Mouse (Mus musculus): Measurements from ENCODE around the gene Scn5a. TPM values are rescaled to one million over a fixed set of nuclear protein-coding genes. Genes with fewer than 3 reads are reported as not detected.

Scn5a gene
- polyA plus RNA-seq, 1 experiment from 2014 or later: 0.40 TPM

GRCm38 (mm10) chr9:119473608-119474164 is 105.1 kb downstream of the Scn5a start:
- Histone ChIP-seq H3K9me3 (no peaks in the 10 kb centered on the region), H3K27me3 (replicated peaks) (no peaks in the 10 kb centered on the region), H3K4me1 (no peaks in the 10 kb centered on the region), H3K4me2 (no peak overlapping the region), H3K4me3 (no peak overlapping the region), H3K36me3 (replicated peaks) (no peaks in the 10 kb centered on the region), H3K9ac (no peak overlapping the region), H3K27ac (no peak overlapping the region)
- ATAC-seq (replicated peaks): no peak
- WGBS: 87% methylated on average over 9 of the region's 9 CpGs

- Histone ChIP-seq H3K27ac (no peak overlapping the region), H3K4me3 (no peak overlapping the region), H3K36me3 (replicated peaks) (no peaks in the 10 kb centered on the region), H3K4me1 (no peaks in the 10 kb centered on the region), H3K4me2 (no peak overlapping the region), H3K9ac (no peak overlapping the region), H3K9me3 (no peaks in the 10 kb centered on the region), H3K27me3 (replicated peaks) (no peaks in the 10 kb centered on the region)
- WGBS: 92% methylated on average over 1 of the region's 1 CpGs
- ATAC-seq (replicated peaks): no peak
These were observed 105.8 kb downstream of the Scn5a start for GRCm38 (mm10) chr9:119473011-119473410.

- H3K4me1 ChIP-seq: no peaks in the 10 kb centered on the region
- 86% methylated on average over 11 of the region's 11 CpGs for WGBS
- H3K9ac ChIP-seq: no peak overlapping the region
- no peak overlapping the region for H3K27ac ChIP-seq
- H3K4me2 ChIP-seq: no peak overlapping the region
- no peaks in the 10 kb centered on the region for H3K27me3 ChIP-seq (replicated peaks)
- no peaks in the 10 kb centered on the region for H3K9me3 ChIP-seq
- no peak overlapping the region for H3K4me3 ChIP-seq
- no peaks in the 10 kb centered on the region for H3K36me3 ChIP-seq (replicated peaks)
- ATAC-seq (replicated peaks): no peak
These were observed 106.4 kb downstream of the Scn5a start for GRCm38 (mm10) chr9:119472412-119472918.

DNA sequence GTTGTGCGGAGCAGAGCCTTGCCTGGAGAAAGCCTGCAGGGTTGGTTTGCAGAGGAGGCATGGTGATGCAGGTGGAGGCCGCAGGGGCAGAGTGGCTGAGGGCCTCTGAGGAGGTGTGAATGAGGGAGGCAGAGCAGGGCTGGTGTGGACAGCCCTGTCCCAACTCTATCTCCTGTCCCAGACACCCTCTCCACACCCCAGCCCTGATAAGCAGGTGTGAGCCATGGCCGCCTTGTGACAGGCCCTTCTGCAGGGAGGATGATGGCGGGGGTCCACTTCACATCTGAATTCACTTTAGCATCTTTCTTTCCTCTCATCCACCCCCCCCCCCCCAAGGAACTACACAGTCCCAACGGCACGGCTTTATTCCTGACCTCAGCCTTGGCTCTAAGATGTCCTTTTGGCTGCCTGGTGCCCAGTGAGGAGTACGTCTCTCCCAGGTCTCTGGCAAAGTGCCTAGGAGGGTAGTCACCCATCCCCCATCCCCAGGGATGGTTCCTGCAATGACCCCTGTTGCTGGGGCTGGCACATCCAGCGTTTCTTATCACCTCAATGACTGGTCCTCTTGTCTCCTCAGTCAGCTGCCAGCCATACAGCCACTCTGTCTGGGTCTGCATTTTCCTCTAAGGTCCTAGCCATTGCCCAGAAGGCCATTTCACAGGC is 109.0 kb downstream of the Scn5a start:
- Histone ChIP-seq H3K36me3 (replicated peaks) (0 out of 2 replicates have a peak, but pooled peaks cover 5% of the 10 kb centered on the region), H3K9me3 (no peaks in the 10 kb centered on the region), H3K27ac (no peak overlapping the region), H3K27me3 (replicated peaks) (no peaks in the 10 kb centered on the region), H3K9ac (no peak overlapping the region), H3K4me2 (no peak overlapping the region), H3K4me1 (no peaks in the 10 kb centered on the region), H3K4me3 (no peak overlapping the region)
- 83% methylated on average over 8 of the region's 8 CpGs for WGBS
- no peak for ATAC-seq (replicated peaks)

DNA sequence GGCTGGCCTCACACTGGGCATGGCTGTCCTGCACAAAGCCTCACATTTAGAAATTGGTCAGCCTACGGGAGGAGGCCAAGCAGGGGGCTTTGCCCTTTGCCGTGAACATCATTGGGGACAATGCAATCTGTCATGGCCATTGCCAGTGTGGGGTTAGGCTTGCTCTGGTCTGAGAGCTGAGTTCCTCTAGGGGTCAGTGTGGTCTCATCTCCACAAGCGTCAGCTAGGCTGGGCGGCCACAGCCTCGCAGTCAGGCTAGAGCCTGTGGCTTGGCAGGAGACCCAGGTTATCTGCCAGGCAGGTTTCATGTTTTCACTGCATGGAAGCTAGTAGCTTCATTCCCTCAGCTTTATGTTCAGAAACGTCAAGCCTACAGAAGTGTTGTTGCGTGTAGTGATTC is 113.2 kb downstream of the Scn5a start:
- H3K9me3 ChIP-seq: no peaks in the 10 kb centered on the region
- no peak overlapping the region for H3K4me3 ChIP-seq
- H3K36me3 ChIP-seq (replicated peaks): peaks cover 21% of the 10 kb centered on the region; the same call in 1 of the 2 replicates
- H3K27me3 ChIP-seq (replicated peaks): no peaks in the 10 kb centered on the region
- no peak overlapping the region for H3K4me2 ChIP-seq
- H3K4me1 ChIP-seq: no peaks in the 10 kb centered on the region
- no peak overlapping the region for H3K27ac ChIP-seq
- ATAC-seq (replicated peaks): 0 out of 2 replicates have a peak, but pooled peaks have one; percentile 52
- 62% methylated on average over 7 of the region's 7 CpGs for WGBS
- H3K9ac ChIP-seq: no peak overlapping the region

DNA sequence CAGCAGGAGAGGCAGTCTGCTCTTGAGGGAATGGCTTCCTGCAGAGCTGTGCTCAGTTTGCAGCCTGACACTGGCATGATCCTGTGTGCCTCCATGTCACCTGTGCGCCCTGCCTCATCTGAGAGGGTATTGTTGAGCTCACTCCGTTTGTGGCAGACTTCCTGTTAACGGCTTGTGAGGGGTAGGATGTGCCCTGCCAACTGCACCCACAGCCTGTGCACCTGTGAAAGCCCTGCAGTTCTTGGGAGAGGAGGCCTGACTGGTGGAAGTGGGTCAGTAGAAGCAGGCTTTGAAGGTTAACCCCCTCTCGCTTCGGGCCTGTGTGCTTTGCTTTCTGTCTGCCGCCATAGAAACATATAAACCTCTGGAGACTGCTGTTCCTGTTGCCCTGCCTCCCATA is 113.8 kb downstream of the Scn5a start:
- H3K27me3 ChIP-seq (replicated peaks): no peaks in the 10 kb centered on the region
- WGBS: 75% methylated on average over 6 of the region's 6 CpGs
- H3K4me3 ChIP-seq: no peak overlapping the region
- H3K36me3 ChIP-seq (replicated peaks): peaks cover 21% of the 10 kb centered on the region; the same call in 1 of the 2 replicates
- no peaks in the 10 kb centered on the region for H3K9me3 ChIP-seq
- no peak overlapping the region for H3K4me2 ChIP-seq
- no peak for ATAC-seq (replicated peaks)
- no peaks in the 10 kb centered on the region for H3K4me1 ChIP-seq
- no peak overlapping the region for H3K9ac ChIP-seq
- H3K27ac ChIP-seq: no peak overlapping the region

DNA sequence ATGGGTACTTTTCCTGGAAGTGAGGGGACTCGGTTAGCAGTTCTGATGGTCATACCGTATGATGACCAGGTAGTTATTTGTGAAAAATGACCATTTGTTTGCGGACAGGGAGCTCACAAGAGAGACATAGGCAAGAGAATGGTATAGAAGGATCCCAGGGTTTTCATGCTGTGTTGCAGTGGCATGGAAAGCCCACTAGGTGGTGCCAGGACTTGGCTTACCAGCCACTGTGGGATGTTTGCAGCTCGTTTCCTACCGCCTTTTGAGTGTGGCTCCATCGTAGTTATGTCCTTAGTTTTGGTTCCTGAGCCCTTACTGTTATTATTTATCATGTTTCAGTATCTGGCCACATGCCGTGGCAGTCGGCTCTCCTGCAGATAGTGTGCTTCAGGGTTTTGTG is 118.4 kb downstream of the Scn5a start:
- H3K36me3 ChIP-seq (replicated peaks): peaks cover 17% of the 10 kb centered on the region; the same call in 1 of the 2 replicates
- 0 out of 2 replicates have a peak, but pooled peaks have one; percentile 69 for ATAC-seq (replicated peaks)
- no peak overlapping the region for H3K4me3 ChIP-seq
- no peak overlapping the region for H3K27ac ChIP-seq
- 49% methylated on average over 8 of the region's 8 CpGs for WGBS
- H3K4me2 ChIP-seq: no peak overlapping the region
- H3K9me3 ChIP-seq: no peaks in the 10 kb centered on the region
- H3K9ac ChIP-seq: no peak overlapping the region
- no peaks in the 10 kb centered on the region for H3K4me1 ChIP-seq
- H3K27me3 ChIP-seq (replicated peaks): no peaks in the 10 kb centered on the region

DNA sequence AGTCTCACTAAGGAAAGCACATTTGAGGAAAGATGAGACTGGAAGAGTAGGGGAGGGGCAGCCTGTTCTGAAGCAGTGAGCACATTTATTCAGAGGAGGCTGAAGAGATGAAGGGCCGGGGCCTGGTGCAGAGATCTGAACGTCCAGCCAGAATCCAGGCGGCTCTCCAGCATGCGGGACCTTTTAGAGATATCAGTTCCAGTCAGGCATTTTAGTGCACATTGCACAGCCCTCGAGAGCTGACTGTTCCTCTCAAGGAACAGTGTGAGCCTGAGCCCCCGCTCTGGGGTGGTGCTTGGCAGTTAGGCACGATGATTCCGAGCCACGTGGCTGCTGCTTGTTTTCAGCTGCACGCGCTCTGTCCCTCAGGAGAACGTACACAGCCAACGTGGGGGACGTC is 121.7 kb downstream of the Scn5a start:
- WGBS: 90% methylated on average over 14 of the region's 14 CpGs
- Histone ChIP-seq H3K4me2 (no peak overlapping the region), H3K27ac (no peak overlapping the region), H3K36me3 (replicated peaks) (peaks cover 4% of the 10 kb centered on the region; the same call in 1 of the 2 replicates), H3K4me1 (no peaks in the 10 kb centered on the region), H3K9me3 (no peaks in the 10 kb centered on the region), H3K27me3 (replicated peaks) (no peaks in the 10 kb centered on the region), H3K4me3 (no peak overlapping the region), H3K9ac (no peak overlapping the region)
- no peak for ATAC-seq (replicated peaks)

DNA sequence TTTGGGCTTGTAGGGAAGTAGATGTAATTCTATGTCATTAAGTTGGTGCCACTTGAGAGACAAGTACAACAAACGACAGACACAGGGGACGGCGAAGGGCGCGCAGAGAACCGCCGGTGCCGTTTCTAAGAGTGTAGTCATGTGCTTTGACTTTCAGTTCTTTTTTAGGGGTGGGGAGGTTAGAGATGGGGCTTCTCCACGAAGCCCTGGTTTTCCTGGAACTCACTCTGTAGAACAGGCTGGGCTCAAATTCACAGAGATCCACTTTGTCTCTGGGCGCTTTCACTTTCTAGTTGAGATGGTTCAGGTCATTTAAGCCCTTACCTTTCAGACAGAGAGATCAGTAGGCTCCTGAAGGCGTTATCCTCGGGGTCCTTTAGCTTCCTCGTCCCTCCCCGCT is 122.8 kb downstream of the Scn5a start:
- H3K27me3 ChIP-seq (replicated peaks): no peaks in the 10 kb centered on the region
- no peak overlapping the region for H3K27ac ChIP-seq
- no peak overlapping the region for H3K4me3 ChIP-seq
- no peaks in the 10 kb centered on the region for H3K9me3 ChIP-seq
- H3K4me1 ChIP-seq: no peaks in the 10 kb centered on the region
- H3K36me3 ChIP-seq (replicated peaks): peaks cover 8% of the 10 kb centered on the region
- no peak for ATAC-seq (replicated peaks)
- H3K9ac ChIP-seq: no peak overlapping the region
- no peak overlapping the region for H3K4me2 ChIP-seq
- 93% methylated on average over 14 of the region's 14 CpGs for WGBS

DNA sequence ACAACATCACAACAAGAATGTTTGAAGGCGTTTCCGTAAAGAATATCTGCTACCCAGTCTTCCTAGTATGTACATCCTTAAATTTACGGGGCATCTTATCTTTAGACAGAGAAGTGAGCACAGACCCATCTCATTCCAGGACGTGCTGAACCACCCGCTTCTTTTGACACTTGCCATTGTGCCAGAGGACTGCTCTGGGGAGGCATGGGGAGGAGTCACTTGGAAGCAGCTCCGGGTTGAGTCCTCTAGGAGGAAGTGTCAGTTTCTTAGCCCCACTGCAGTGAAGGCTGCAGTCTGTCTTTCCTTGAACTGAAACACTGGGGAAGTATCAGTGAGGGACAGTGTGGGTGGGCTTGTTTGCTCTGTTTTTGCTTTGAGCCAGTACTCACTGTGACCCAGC is 133.1 kb downstream of the Scn5a start:
- no peak overlapping the region for H3K27ac ChIP-seq
- H3K4me3 ChIP-seq: peak overlapping the region; percentile 99
- peaks cover 23% of the 10 kb centered on the region for H3K4me1 ChIP-seq
- peak overlapping the region; percentile 86 for H3K4me2 ChIP-seq
- H3K27me3 ChIP-seq (replicated peaks): no peaks in the 10 kb centered on the region
- H3K9ac ChIP-seq: peak overlapping the region; percentile 97
- WGBS: 37% methylated on average over 6 of the region's 6 CpGs
- no peak for ATAC-seq (replicated peaks)
- H3K36me3 ChIP-seq (replicated peaks): peaks cover 22% of the 10 kb centered on the region
- no peaks in the 10 kb centered on the region for H3K9me3 ChIP-seq

DNA sequence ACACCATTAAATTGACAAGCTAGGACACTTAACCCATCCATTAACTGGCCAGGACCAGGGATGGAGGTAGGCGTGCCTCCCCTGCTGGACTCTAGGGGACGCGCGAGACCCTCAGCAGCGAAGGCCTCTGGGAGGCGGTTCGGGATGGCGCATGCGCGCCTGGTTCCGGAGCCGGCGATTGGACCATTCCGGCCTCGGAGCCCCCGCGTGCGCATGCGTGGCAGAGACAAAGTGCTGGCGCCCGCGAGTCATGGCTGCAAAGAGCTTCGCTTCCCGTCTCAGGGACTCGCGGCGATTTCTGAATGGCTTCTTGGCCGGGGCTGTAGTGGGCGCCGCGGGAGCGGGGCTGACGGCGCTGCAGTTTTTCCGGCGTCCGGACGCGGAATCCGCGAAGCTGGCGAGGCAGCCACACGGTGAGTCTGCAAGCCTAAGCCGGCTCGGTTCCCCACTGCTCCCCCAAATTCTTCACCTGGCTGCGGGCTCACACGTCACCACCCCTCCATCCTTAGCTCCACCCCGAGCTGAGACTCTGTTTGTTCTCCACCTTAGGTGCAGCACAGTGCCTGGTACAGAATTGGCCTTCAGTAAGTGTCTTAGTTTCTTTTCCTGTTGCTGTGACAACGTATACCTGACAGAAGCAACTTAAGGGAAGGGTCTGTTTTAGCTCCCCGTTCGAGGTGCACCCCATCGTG is 133.9 kb downstream of the Scn5a start, which contains the start of gene Exog:
TSS of gene Exog (plus strand) at position 206 of the 692 bp plus-strand sequence.
- Histone ChIP-seq H3K4me2 (peak within 1 kb of the TSS; percentile 86), H3K27me3 (replicated peaks) (no peaks in the 10 kb centered on the region), H3K4me3 (peak within 1 kb of the TSS; percentile 99), H3K9ac (peak within 1 kb of the TSS; percentile 97), H3K36me3 (replicated peaks) (peaks cover 17% of the 10 kb centered on the region), H3K27ac (peak within 1 kb of the TSS; percentile 91), H3K4me1 (peaks cover 23% of the 10 kb centered on the region), H3K9me3 (no peaks in the 10 kb centered on the region)
- under 1% methylated on average over 52 of the region's 52 CpGs for WGBS
- peak; percentile 93 for ATAC-seq (replicated peaks)

DNA sequence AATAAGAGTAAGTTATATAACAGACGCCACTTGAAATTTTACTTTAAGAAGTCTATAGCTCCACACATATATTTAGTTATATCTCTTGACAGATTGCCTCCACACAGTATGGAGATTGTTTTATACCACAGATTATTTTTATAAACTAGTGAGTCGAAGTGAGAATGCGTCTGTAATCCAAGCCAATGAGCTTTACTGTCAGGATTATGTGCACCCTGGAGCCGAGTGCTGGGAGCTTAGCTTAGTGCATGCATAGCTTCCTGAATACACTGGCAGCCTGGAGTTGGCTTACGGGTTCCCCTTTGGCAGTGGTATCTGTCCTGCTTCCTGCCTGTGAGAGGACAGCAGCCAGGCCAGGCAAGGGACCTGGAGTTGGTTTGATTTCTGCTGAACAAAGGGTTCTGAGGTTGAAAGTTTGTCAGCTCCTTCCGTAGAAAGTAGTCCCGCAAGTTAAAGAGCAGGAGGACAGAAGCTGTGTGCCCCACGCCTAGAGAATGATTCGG is 140.3 kb downstream of the Scn5a start:
- Histone ChIP-seq H3K27me3 (replicated peaks) (no peaks in the 10 kb centered on the region), H3K36me3 (replicated peaks) (peaks cover 18% of the 10 kb centered on the region), H3K4me3 (no peak overlapping the region), H3K4me2 (no peak overlapping the region), H3K27ac (no peak overlapping the region), H3K4me1 (no peaks in the 10 kb centered on the region), H3K9me3 (no peaks in the 10 kb centered on the region), H3K9ac (no peak overlapping the region)
- WGBS: 93% methylated on average over 9 of the region's 9 CpGs
- no peak for ATAC-seq (replicated peaks)

Data from midbrain, embryonic 15.5 days (tissue).